Mouse (Mus musculus): Measurements from ENCODE around the gene Iqcj. TPM values are rescaled to one million over a fixed set of nuclear protein-coding genes. Genes with fewer than 3 reads are reported as not detected.

Gene Iqcj
- total RNA-seq (2022): 1 to 10 TPM; 2.9 to 4.8 (median 3.6) TPM

GRCm38 (mm10) chr3:67892026-67892705, at the start of gene Iqcj, which contains the start of gene Iqschfp:
Gene Iqcj, plus strand, starts transcription at chr3:67892220.
Gene Iqschfp, plus strand, starts transcription at chr3:67892232.
- peak in 1 of 2 experiments; percentile 23 for DNase-seq (ENCODE audit: low spot score in 2 of 2)

- DNase-seq (ENCODE audit: low spot score in 2 of 2): no peak
Measured at GRCm38 (mm10) chr3:67852397-67852796, 39.6 kb upstream of the Iqcj start.

- DNase-seq (ENCODE audit: low spot score in 2 of 2): no peak
Measured at GRCm38 (mm10) chr3:67861524-67861923, 30.5 kb upstream of the Iqcj start.

GRCm38 (mm10) chr3:67867420-67868065, 24.5 kb upstream of the Iqcj start:
- DNase-seq (ENCODE audit: low spot score in 2 of 2): no peak

- DNase-seq (ENCODE audit: low spot score in 2 of 2): no peak
Measured at GRCm38 (mm10) chr3:67869424-67869823, 22.6 kb upstream of the Iqcj start.

DNA sequence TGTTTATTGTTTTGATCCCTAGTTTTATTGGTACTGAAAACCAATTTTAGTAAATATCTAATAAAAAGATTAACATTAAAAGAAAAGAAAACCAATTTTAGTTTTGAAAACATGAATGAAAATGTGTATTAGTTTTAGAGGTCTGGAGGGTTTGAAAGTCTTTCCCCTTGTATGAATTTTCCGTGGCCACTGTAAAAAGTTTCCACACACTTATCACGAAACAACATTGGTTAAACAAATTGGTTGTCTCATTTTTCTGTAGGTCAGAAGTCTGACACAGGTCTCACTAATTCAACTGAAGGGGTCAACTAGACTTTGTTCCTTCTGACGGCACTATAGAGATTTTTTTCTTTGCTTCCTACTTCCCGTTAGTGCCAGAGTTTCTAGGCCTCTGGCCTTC, 14.8 kb upstream of the Iqcj start:
- no peak for DNase-seq (ENCODE audit: low spot score in 2 of 2)

GRCm38 (mm10) chr3:67884335-67884734, 7.7 kb upstream of the Iqcj start:
- DNase-seq (ENCODE audit: low spot score in 2 of 2): no peak

DNA sequence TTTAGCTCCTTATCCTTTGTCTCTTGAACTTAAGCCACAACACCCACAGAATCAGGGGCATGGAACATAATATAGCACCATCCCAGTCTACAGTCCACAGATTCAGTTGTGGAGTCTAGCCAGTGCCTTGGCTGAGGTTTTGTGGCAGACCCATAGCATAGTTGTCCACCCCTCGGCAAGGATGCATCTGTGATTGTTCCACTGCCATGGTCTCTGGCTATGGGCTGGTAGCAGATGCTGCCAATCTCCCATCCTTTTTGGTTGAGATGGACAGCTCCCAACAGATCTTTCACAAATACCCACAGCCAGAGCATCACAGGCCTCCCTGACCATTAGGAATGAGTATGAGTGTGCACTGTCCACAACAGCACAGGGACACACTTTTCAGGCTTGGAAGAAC, 5.8 kb upstream of the Iqcj start:
- DNase-seq (ENCODE audit: low spot score in 2 of 2): no peak

DNA sequence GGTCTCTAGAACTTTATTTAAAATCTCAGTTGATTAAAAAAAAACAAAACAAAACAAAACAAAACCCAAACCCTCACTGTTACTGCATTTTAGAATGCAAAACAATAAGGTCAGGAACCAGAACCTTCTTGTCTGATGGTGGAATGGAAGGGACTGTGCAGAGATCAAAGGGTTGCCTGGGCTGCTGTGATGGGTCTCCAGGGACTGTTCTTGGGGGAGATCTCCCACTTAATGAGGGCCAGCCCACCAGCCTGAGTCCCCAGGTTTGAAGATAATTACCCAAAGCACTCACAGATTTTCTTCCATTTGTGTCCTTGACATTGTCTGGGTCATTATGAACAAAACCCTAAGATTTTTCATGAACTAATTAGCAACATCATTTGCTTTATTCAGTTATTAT, 4.8 kb upstream of the Iqcj start:
- DNase-seq (ENCODE audit: low spot score in 2 of 2): no peak

- DNase-seq (ENCODE audit: low spot score in 2 of 2): peak in 1 of 2 experiments; percentile 30
Measured at GRCm38 (mm10) chr3:67892768-67893167, 748 bp downstream of the Iqcj start.

DNA sequence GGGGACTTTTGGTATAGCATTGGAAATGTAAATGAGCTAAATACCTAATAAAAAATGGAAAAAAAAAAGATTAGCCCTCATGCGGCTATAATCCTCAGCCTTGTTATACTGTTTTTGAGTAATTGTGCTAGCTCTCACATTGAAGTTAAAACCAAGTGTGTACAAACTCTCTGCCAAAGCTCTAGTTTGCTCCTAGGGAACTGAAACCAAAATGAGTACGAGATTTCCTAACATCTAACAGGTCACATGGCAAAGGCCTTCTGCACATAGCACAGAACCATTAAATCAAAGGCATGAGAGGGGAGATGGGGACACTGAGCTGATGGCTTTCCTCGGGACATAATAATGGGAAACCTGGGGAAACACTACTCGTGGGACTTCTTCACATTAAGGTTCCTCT, 10.5 kb downstream of the Iqcj start:
- no peak for DNase-seq (ENCODE audit: low spot score in 2 of 2)

GRCm38 (mm10) chr3:67908586-67908985, 16.6 kb downstream of the Iqcj start:
- no peak for DNase-seq (ENCODE audit: low spot score in 2 of 2)

GRCm38 (mm10) chr3:67918098-67918497, 26.1 kb downstream of the Iqcj start:
- no peak for DNase-seq (ENCODE audit: low spot score in 2 of 2)

DNA sequence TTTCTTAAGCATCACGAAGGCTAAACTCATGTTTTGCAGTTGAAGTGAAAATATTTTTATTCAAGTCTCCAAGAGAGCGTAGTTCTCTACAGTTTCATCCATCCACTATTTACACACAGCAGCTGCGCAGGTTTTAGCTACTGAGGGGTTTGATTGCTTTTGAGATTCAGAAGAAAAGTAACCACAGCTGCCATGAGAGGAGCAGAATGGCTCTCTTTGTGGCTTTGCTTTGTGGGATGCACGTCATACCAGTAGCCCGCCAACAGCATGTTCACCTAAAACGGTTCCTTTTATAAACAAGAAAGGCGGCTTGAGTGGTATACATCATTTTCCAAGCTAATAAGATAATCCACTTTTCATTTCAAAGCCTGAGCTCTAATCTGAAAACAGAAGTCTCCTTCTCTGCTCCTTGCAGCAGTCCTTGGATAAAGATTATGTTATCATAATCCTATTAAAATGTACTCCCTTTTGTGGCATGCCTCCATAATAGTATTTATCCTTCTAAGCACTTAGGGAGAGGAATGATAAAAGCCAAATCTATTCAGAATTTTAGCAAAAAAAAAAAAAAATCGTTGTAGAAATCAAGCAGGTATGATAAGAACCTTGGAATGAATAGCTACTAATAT, 26.7 kb downstream of the Iqcj start:
- no peak for DNase-seq (ENCODE audit: low spot score in 2 of 2)

DNA sequence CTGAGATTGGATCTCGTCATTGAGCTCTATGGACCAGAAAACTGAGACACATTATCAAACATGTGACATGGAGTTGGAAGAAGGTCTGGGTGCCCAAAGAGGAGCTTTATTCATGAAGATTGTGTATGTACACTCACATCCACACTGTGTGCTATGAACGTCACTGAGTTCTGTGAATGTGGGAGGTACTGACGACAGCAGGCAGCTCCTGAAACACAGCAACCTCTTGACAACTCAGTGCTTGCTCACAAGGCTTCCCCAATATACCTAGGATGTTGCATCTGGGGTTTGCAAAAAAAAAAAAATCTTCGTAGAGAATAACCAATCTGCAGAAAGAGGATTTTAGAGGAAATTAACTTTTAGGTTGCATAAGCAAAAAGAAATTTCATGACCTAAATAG, 31.1 kb downstream of the Iqcj start:
- no peak for DNase-seq (ENCODE audit: low spot score in 2 of 2)

- no peak for DNase-seq (ENCODE audit: low spot score in 2 of 2)
Measured at GRCm38 (mm10) chr3:67925453-67925852, 33.4 kb downstream of the Iqcj start.

GRCm38 (mm10) chr3:67930424-67931133, 38.6 kb downstream of the Iqcj start:
- no peak for DNase-seq (ENCODE audit: low spot score in 2 of 2)

- DNase-seq (ENCODE audit: low spot score in 2 of 2): peak in 1 of 2 experiments; percentile 24
Measured at GRCm38 (mm10) chr3:67931181-67931580, 39.2 kb downstream of the Iqcj start.

DNA sequence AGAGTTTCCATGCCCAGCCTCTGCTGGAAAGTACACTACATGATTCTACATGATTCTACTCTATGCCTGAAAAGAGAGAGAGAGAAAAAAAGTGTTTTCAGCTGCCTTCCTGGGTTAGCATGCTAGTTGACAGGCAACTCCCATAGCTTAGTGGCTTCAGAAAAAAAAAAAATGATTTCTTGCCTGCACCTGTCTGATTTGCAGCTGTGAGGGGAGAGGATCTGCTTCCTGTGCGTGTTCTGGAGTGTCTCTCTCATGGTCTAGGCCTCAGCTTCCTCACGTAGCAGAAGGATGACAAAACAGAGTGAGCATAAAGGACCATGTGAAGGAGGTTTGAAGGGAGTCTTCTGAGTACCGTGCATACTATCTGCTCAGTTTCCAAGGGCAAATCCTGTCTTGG, 39.9 kb downstream of the Iqcj start:
- no peak for DNase-seq (ENCODE audit: low spot score in 2 of 2)

DNA sequence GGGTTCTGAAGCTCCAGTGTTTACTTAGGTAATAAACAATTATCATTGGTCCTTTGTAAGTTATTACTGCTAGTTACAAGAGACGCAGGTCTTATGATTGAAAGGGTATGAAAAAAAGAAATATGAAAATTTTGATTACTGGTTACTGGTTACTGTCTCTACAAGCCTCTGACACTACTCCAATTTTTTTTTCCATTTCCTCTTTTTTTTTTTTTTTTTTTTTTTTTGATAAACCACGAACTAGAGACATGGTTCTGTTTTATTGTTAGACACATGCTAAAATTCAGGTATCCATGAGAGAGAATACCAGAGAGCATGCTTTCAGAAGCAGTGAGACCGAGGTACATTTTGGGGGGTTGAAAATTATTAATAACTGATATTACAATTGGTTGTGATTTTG, 43.8 kb downstream of the Iqcj start:
- DNase-seq (ENCODE audit: low spot score in 2 of 2): no peak

GRCm38 (mm10) chr3:67947000-67947399, 55.0 kb downstream of the Iqcj start:
- DNase-seq (ENCODE audit: low spot score in 2 of 2): no peak

DNA sequence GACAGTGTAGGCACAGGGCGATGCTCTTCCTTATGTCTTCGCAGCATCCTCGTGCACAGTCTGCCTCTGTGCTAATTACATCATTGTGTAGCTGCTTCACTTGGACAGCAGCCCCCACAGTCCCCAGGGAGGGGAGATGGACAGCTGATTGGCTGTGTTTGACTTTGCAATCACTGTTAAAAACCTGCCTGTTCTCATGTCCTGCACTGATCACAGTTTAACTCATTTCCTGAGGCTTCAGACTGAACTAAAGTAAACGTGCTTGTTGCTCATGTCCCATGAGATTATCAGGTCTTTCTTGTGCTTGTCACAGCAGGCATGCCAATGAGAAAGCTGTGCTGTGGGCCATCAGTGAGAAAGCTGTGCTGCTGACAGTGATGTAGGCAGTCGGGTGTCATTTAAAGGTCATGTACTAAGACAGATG, 60.5 kb downstream of the Iqcj start:
- DNase-seq (ENCODE audit: low spot score in 2 of 2): peak in 1 of 2 experiments; percentile 8

Data from layer of hippocampus, adult 8-10 months (tissue).